Mouse (Mus musculus): Measurements from ENCODE around the gene Hist1h3e. TPM values are rescaled to one million over a fixed set of nuclear protein-coding genes. Genes with fewer than 3 reads are reported as not detected.
"Not testable (repeated sequence)": the region's sequence is repeated elsewhere in the genome, so short reads cannot be mapped to it uniquely, and the experiment has no call there.

The Hist1h3e gene
- polyA plus RNA-seq, 1 experiment from 2014 or later = 5.6 TPM

GRCm38 (mm10) chr13:23577835-23578234, 15.7 kb upstream of the Hist1h3e start:
- H3K27ac ChIP-seq = no peak overlapping the region
- no peak overlapping the region for H3K9ac ChIP-seq
- no peaks in the 10 kb centered on the region for H3K36me3 ChIP-seq
- H3K4me1 ChIP-seq = peaks cover 31% of the 10 kb centered on the region
- no peak overlapping the region for H3K4me2 ChIP-seq (replicated peaks)
- no peak overlapping the region for H3K4me3 ChIP-seq
- no peaks in the 10 kb centered on the region for H3K9me3 ChIP-seq (replicated peaks)
- no peaks in the 10 kb centered on the region for H3K27me3 ChIP-seq
- WGBS = 93% methylated on average over 1 of the region's 1 CpGs
- no peak for ATAC-seq (ENCODE audit: low FRiP score)

DNA sequence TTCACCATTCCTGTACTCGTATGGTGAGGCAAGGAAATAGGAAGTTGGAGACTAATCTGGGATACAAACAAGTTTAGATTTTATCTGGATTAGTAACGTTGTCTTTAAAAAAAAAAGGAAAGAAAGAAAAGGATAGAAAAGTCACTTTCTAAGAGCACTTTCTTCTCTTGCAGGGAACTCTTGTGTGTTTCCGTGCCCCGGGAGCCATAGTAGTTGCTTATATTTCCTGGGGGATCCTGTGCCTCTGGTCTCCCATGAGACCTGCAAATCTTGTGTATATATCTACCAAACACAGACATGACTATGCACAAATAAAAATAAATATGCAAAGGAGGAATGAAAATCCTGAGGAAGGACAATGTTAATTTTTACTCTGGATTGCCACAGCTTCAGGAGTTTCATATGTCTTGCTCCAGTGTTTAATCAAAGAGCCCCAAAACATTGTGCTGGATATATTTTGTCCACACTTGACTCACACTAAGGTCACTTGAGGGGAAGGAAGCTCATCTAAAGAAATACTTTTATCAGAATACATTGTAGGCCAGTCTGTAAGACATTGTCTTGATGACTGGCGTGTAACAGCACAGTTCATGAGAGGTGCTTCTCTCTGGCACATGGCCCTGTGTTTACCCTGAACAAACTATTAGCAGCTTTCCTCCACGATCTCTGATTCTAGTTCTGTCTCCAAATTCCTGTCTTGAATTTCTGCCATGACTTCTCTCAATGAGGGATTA, 14.9 kb upstream of the Hist1h3e start:
- H3K9me3 ChIP-seq (replicated peaks) = no peaks in the 10 kb centered on the region
- 51% methylated on average over 6 of the region's 6 CpGs for WGBS
- ATAC-seq (ENCODE audit: low FRiP score) = no peak
- H3K27ac ChIP-seq = peak overlapping the region; percentile 83
- H3K4me2 ChIP-seq (replicated peaks) = peak overlapping the region; percentile 73
- H3K27me3 ChIP-seq = no peaks in the 10 kb centered on the region
- H3K36me3 ChIP-seq = no peaks in the 10 kb centered on the region
- peak overlapping the region; percentile 63 for H3K9ac ChIP-seq
- peaks cover 32% of the 10 kb centered on the region for H3K4me1 ChIP-seq
- peak overlapping the region; percentile 44; the same call in 1 of the 2 replicates for H3K4me3 ChIP-seq

- Histone ChIP-seq H3K4me1 (peaks cover 29% of the 10 kb centered on the region), H3K36me3 (no peaks in the 10 kb centered on the region), H3K27me3 (no peaks in the 10 kb centered on the region), H3K4me3 (peak overlapping the region; percentile 44), H3K9me3 (replicated peaks) (no peaks in the 10 kb centered on the region), H3K9ac (peak overlapping the region; percentile 63), H3K27ac (peak overlapping the region; percentile 83), H3K4me2 (replicated peaks) (peak overlapping the region; percentile 73)
- 4% methylated on average over 7 of the region's 7 CpGs for WGBS
- ATAC-seq (ENCODE audit: low FRiP score) = no peak
These were observed 14.2 kb upstream of the Hist1h3e start for GRCm38 (mm10) chr13:23576351-23576881.

GRCm38 (mm10) chr13:23575864-23576313, 13.7 kb upstream of the Hist1h3e start:
- H3K4me1 ChIP-seq = peaks cover 29% of the 10 kb centered on the region
- WGBS = 2% methylated on average over 11 of the region's 40 CpGs
- peak overlapping the region; percentile 63 for H3K9ac ChIP-seq
- not testable (repeated sequence) for H3K27me3 ChIP-seq; H3K9me3 ChIP-seq (replicated peaks); H3K36me3 ChIP-seq; ATAC-seq (ENCODE audit: low FRiP score)
- peak overlapping the region; percentile 83 for H3K27ac ChIP-seq
- peak overlapping the region; percentile 73 for H3K4me2 ChIP-seq (replicated peaks)
- peak overlapping the region; percentile 44 for H3K4me3 ChIP-seq

DNA sequence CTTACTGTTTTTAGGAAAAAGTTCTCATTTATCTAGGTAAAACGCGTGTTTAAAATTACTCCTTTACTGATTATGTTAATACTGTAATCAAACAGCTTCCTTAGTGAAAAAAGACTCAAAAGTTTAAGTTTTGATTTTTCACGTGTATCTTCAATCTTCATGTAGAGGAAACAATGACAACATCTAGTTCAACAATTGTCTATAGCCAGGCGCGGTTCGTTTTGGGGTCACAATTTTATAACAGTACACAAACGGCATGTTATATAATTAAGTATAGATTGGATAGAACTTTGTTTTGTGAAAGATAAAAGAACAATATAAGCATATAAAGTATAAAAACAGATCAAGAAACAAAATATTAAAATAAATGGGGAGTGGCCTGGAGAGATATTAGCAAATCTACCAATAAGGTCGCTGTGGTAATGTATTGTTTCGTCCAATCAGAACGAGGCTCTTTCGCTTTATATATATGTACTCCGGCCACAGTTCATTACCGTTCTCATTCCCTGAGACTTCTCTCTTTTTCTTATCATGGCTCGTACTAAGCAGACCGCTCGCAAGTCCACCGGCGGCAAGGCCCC, 13.2 kb upstream of the Hist1h3e start, which contains the start of gene Hist1h3d:
Hist1h3d (plus strand) TSS at position 493 of the 581 bp plus-strand sequence.
- peak within 1 kb of the TSS; percentile 73 for H3K4me2 ChIP-seq (replicated peaks)
- peak within 1 kb of the TSS; percentile 87 for H3K27ac ChIP-seq
- ATAC-seq (ENCODE audit: low FRiP score) = peak; percentile 60
- H3K27me3 ChIP-seq = no peaks in the 10 kb centered on the region
- peaks cover 29% of the 10 kb centered on the region for H3K4me1 ChIP-seq
- under 1% methylated on average over 18 of the region's 18 CpGs for WGBS
- peak within 1 kb of the TSS; percentile 44 for H3K4me3 ChIP-seq
- H3K36me3 ChIP-seq = no peaks in the 10 kb centered on the region
- peak within 1 kb of the TSS; percentile 63 for H3K9ac ChIP-seq
- no peaks in the 10 kb centered on the region for H3K9me3 ChIP-seq (replicated peaks)

DNA sequence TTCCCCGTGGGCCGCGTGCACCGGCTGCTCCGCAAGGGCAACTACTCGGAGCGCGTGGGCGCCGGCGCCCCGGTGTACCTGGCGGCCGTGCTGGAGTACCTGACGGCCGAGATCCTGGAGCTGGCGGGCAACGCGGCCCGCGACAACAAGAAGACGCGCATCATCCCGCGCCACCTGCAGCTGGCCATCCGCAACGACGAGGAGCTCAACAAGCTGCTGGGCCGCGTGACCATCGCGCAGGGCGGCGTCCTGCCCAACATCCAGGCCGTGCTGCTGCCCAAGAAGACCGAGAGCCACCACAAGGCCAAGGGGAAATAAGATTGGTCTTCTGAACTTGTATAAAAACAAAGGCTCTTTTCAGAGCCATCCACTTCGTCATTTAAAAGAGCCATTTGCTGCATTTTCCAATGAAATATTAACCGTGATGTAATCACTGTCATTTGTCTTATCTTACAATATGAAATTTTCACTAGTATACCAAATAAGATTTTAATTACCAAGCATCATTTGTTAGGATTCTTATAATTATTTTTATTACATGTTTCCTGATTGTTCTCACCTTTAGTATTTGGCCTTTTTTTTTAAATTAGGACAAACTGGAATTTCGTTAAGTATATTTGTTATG, 12.5 kb upstream of the Hist1h3e start:
- H3K27ac ChIP-seq = peak overlapping the region; percentile 87
- H3K4me1 ChIP-seq = peaks cover 34% of the 10 kb centered on the region
- H3K4me2 ChIP-seq (replicated peaks) = peak overlapping the region; percentile 81
- peak; percentile 8 for ATAC-seq (ENCODE audit: low FRiP score)
- H3K27me3 ChIP-seq; H3K9me3 ChIP-seq (replicated peaks); H3K9ac ChIP-seq; H3K36me3 ChIP-seq: not testable (repeated sequence)
- peak overlapping the region; percentile 25 for H3K4me3 ChIP-seq
- 0% methylated on average over 12 of the region's 39 CpGs for WGBS

DNA sequence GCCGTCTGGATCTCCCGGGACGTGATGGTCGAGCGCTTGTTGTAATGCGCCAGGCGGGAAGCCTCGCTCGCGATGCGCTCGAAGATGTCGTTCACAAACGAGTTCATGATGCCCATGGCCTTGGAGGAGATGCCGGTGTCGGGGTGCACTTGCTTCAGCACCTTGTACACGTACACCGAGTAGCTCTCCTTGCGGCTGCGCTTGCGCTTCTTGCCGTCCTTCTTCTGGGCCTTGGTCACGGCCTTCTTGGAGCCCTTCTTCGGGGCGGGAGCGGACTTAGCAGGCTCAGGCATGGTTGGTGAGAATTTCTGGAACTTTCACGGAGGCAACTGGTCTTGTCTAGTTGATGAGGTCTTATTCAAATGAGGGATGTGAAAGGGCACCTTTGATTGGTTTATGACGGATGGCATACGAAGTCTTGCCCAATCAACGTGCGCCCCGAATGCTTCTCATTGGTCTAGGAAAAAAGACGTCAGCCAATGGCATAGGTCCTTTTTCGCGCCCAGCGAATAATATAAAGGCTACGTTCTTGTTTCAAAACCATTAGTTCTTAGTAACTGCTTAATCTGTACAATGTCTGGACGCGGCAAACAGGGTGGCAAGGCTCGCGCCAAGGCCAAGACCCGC, 11.8 kb upstream of the Hist1h3e start, which contains the start of the genes Hist1h2bf and Hist1h2ad:
Hist1h2bf (minus strand) TSS at position 299 of the 627 bp plus-strand sequence.
Hist1h2ad (plus strand) TSS at position 484 of the 627 bp plus-strand sequence.
- Histone ChIP-seq H3K4me1 (peaks cover 34% of the 10 kb centered on the region), H3K4me2 (replicated peaks) (peak within 1 kb of the TSS; percentile 81), H3K4me3 (peak within 1 kb of the TSS; percentile 45), H3K9ac (peak within 1 kb of the TSS; percentile 51), H3K27ac (peak within 1 kb of the TSS; percentile 87)
- not testable (repeated sequence) for H3K27me3 ChIP-seq; H3K9me3 ChIP-seq (replicated peaks); H3K36me3 ChIP-seq
- 1% methylated on average over 34 of the region's 42 CpGs for WGBS
- peak; percentile 93 for ATAC-seq (ENCODE audit: low FRiP score)

DNA sequence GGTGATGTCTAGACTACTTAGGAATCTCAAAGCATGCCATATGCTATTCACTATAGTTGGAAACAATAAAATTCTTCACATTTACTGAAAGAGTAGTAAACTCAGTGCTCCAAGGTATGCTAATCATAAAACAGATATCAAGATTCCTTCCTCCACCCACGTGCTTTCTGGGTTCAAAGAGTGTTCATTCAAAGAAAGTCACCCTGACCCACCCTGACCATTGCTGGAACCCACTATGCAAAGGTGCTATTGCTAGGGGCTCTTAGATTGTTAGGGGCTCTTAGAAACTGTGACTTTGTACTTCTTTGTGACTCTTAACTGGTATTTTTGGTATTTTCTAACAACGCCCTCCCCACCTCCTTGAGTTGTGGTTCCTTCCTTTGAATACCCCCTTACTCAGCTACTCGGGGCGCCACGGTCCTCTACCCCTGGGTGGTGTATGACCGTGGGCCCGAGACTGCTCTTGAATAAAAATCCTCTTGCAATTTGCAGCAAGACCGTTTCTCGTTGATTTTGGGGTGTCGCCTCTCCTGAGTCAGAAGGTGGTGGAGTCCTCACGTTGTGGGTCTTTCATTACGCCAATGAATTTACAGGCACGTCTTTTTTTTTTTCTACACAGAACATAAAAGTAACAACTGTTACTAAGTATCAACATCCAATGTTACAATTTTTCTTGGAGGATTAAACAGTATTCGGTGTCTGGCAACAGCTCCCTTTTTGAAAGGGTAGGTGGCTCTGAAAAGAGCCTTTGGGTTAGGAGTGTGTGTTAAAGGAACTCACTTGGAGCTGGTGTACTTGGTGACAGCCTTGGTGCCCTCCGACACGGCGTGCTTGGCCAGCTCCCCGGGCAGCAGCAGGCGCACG, 11.1 kb upstream of the Hist1h3e start:
- Histone ChIP-seq H3K4me3 (peak overlapping the region; percentile 45), H3K27ac (peak overlapping the region; percentile 84), H3K4me2 (replicated peaks) (peak overlapping the region; percentile 81), H3K9ac (peak overlapping the region; percentile 51), H3K4me1 (peaks cover 34% of the 10 kb centered on the region)
- H3K36me3 ChIP-seq; H3K9me3 ChIP-seq (replicated peaks); ATAC-seq (ENCODE audit: low FRiP score); H3K27me3 ChIP-seq: not testable (repeated sequence)
- WGBS = 10% methylated on average over 20 of the region's 20 CpGs

- Histone ChIP-seq H3K4me1 (peaks cover 34% of the 10 kb centered on the region), H3K9me3 (replicated peaks) (no peaks in the 10 kb centered on the region), H3K36me3 (no peaks in the 10 kb centered on the region), H3K4me2 (replicated peaks) (peak overlapping the region; percentile 81), H3K9ac (peak overlapping the region; percentile 71), H3K27ac (peak overlapping the region; percentile 96), H3K4me3 (peak overlapping the region; percentile 45), H3K27me3 (no peaks in the 10 kb centered on the region)
- WGBS = 44% methylated on average over 2 of the region's 2 CpGs
- no peak for ATAC-seq (ENCODE audit: low FRiP score)
These were observed 10.3 kb upstream of the Hist1h3e start for GRCm38 (mm10) chr13:23572218-23573033.

GRCm38 (mm10) chr13:23571504-23572217, 9.5 kb upstream of the Hist1h3e start:
- H3K27me3 ChIP-seq; H3K36me3 ChIP-seq; H3K9me3 ChIP-seq (replicated peaks); ATAC-seq (ENCODE audit: low FRiP score): not testable (repeated sequence)
- peak overlapping the region; percentile 96 for H3K27ac ChIP-seq
- peak overlapping the region; percentile 45 for H3K4me3 ChIP-seq
- peaks cover 26% of the 10 kb centered on the region for H3K4me1 ChIP-seq
- H3K9ac ChIP-seq = peak overlapping the region; percentile 71
- under 1% methylated on average over 17 of the region's 34 CpGs for WGBS
- peak overlapping the region; percentile 81 for H3K4me2 ChIP-seq (replicated peaks)

Measured in hindbrain, embryonic 12.5 days (tissue).